Mouse (Mus musculus) hindbrain, embryonic 10.5 days (tissue): Measurements from ENCODE around the gene Tcf25. TPM values are rescaled to one million over a fixed set of nuclear protein-coding genes. Genes with fewer than 3 reads are reported as not detected.
"Not testable (repeated sequence)": the region's sequence is repeated elsewhere in the genome, so short reads cannot be mapped to it uniquely, and the experiment has no call there.

Source experiments
- DNase-seq: peaks from one replicate; pipeline ENCODE4 v3.0.0-alpha.2; 2017; ENCODE audit warnings: low spot score
- H3K27ac ChIP-seq: fragments of 300-500 bp; sonication (generic); 2 replicates; pipeline ENCODE4 v1.5.1; 2016; ENCODE audit warnings: mild to moderate bottlenecking, moderate library complexity
- H3K27me3 ChIP-seq: fragments of 300-500 bp; sonication (generic); 2 replicates; pipeline ENCODE4 v1.6.1; 2016; ENCODE audit warnings: mild to moderate bottlenecking; ENCODE audit not compliant: poor library complexity, insufficient read depth, severe bottlenecking
- H3K36me3 ChIP-seq: fragments of 300-500 bp; sonication (generic); 2 replicates; pipeline ENCODE4 v1.6.1; 2016; ENCODE audit warnings: mild to moderate bottlenecking, moderate library complexity
- H3K4me1 ChIP-seq: fragments of 300-500 bp; sonication (generic); replicated peaks from 2 replicates; pipeline ENCODE4 v1.6.1; 2016; ENCODE audit warnings: mild to moderate bottlenecking
- H3K4me3 ChIP-seq: fragments of 300-500 bp; sonication (generic); 2 replicates; pipeline ENCODE4 v1.5.1; 2016; ENCODE audit warnings: mild to moderate bottlenecking, moderate library complexity
- H3K9me3 ChIP-seq: fragments of 300-500 bp; sonication (generic); 2 replicates; pipeline ENCODE4 v1.6.1; 2016; ENCODE audit warnings: mild to moderate bottlenecking, moderate library complexity
- WGBS: fragments of 180-500 bp; shearing (Covaris S2); methylation state at CpG from one replicate; pipeline ENCODE4 v1.1.7; 2016; 5-methylcytosine and 5-hydroxymethylcytosine counted together
- polyA plus RNA-seq: library from polyadenylated mRNA; unstranded; fragments of >200 nt; fragmentation: Nextera tagmentation; extraction: Ambion mirVana; gene quantifications from 2 replicates; pipeline ENCODE4 v1.2.1, GENCODE M21; 2016

Tcf25 gene
- polyA plus RNA-seq, 1 experiment from 2014 or later = 169 TPM

GRCm38 (mm10) chr8:123427639-123428275, 54.2 kb downstream of the Tcf25 start:
- no peak overlapping the region for H3K27ac ChIP-seq
- H3K27me3 ChIP-seq = no peaks in the 10 kb centered on the region
- DNase-seq = no peak
- 95% methylated on average over 24 of the region's 24 CpGs for WGBS
- no peak overlapping the region for H3K4me3 ChIP-seq
- no peaks in the 10 kb centered on the region for H3K36me3 ChIP-seq
- H3K4me1 ChIP-seq = no peaks in the 10 kb centered on the region
- peaks cover 62% of the 10 kb centered on the region for H3K9me3 ChIP-seq

DNA sequence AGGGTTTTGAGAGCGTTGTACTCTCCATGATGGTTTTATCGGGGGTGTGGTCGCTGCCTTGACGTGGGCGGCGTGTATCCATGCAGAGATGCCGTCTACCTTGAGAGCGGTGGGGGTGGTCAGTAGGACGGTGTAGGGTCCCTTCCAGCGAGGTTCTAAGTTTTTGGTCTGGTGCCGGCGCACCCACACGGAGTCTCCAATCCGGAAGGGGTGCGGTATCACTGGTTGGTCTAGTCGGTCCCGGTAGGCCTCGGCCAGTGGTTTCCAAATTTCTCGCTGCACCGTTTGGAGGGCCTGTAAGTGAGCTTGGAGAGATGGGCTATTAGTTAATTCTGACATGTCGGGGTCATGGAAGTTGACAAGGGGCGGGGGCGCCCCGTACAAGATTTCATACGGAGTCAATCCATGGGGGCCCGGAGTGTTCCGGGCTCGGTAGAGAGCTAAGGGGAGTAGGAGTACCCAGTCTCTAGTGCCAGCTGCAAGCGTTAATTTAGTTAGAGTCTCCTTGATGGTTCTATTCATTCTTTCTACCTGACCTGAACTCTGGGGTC, 54.9 kb downstream of the Tcf25 start:
- no peak overlapping the region for H3K27ac ChIP-seq
- no peaks in the 10 kb centered on the region for H3K36me3 ChIP-seq
- no peak overlapping the region for H3K4me3 ChIP-seq
- peaks cover 67% of the 10 kb centered on the region for H3K9me3 ChIP-seq
- no peak for DNase-seq
- no peaks in the 10 kb centered on the region for H3K27me3 ChIP-seq
- H3K4me1 ChIP-seq = no peaks in the 10 kb centered on the region
- WGBS = 97% methylated on average over 29 of the region's 29 CpGs

- Histone ChIP-seq H3K36me3 (no peaks in the 10 kb centered on the region), H3K27me3 (no peaks in the 10 kb centered on the region), H3K4me1 (no peaks in the 10 kb centered on the region), H3K4me3 (no peak overlapping the region), H3K27ac (no peak overlapping the region), H3K9me3 (peaks cover 71% of the 10 kb centered on the region)
- no peak for DNase-seq
- WGBS = 95% methylated on average over 23 of the region's 23 CpGs
These were observed 55.6 kb downstream of the Tcf25 start for GRCm38 (mm10) chr8:123428939-123429721.

DNA sequence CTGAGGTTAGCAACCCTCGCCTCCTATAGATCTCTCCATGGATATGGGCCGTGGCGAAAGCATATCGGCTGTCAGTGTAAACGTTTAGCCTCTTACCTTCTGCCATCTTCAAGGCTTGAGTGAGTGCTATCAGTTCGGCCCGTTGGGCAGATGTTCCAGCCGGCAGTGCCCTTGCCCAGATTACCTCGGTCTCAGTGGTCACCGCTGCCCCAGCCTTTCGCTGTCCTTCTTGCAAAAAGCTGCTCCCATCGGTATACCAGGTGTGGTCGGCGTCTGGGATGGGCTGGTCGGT, 56.1 kb downstream of the Tcf25 start:
- DNase-seq, H3K27me3 ChIP-seq, H3K36me3 ChIP-seq, H3K4me1 ChIP-seq, H3K27ac ChIP-seq, H3K4me3 ChIP-seq: not testable (repeated sequence)
- peaks cover 75% of the 10 kb centered on the region for H3K9me3 ChIP-seq
- WGBS = 95% methylated on average over 15 of the region's 15 CpGs

DNA sequence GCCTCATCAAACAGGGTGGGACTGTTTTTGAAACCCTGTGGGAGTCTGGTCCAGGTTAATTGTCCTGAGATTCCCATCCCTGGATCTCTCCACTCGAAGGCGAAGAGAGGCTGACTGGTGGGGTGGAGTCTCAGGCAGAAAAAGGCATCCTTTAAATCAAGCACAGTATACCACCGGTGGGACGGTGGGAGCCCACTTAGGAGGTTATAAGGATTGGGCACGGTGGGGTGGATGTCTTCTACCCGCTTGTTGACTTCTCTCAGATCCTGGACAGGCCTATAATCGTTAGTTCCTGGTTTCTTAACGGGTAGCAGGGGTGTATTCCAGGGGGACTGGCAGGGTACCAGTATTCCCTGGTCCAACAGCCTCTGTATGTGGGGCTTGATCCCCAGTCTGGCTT, 57.4 kb downstream of the Tcf25 start:
- H3K4me3 ChIP-seq, H3K27me3 ChIP-seq, H3K36me3 ChIP-seq, H3K27ac ChIP-seq, H3K4me1 ChIP-seq, DNase-seq: not testable (repeated sequence)
- peaks cover 80% of the 10 kb centered on the region for H3K9me3 ChIP-seq
- WGBS = 90% methylated on average over 8 of the region's 8 CpGs

GRCm38 (mm10) chr8:123431616-123432365, 58.2 kb downstream of the Tcf25 start:
- H3K27ac ChIP-seq = no peak overlapping the region
- H3K27me3 ChIP-seq = no peaks in the 10 kb centered on the region
- H3K4me1 ChIP-seq = no peaks in the 10 kb centered on the region
- no peak for DNase-seq
- H3K4me3 ChIP-seq = no peak overlapping the region
- 94% methylated on average over 25 of the region's 25 CpGs for WGBS
- no peaks in the 10 kb centered on the region for H3K36me3 ChIP-seq
- peaks cover 75% of the 10 kb centered on the region for H3K9me3 ChIP-seq

DNA sequence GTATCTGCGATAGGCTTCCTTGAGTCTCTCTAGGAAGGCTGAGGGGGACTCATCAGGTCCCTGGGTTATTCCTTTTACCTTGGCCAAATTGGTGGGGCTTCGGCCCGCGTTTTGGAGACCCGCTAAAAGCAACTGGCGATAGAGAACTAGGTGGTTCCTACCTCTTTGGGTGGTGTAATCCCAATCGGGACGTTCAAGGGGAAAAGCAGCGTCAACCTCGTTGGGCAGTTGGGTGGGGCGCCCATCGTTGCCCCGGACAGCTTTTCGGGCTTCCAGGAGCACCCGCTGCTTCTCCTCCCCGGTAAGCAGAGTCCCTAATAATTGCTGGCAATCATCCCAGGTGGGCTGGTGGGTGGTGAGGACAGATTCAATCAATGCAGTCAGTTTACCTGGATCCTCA, 58.8 kb downstream of the Tcf25 start:
- Histone ChIP-seq H3K4me1 (no peaks in the 10 kb centered on the region), H3K36me3 (no peaks in the 10 kb centered on the region), H3K27ac (no peak overlapping the region), H3K9me3 (peaks cover 69% of the 10 kb centered on the region), H3K4me3 (no peak overlapping the region), H3K27me3 (no peaks in the 10 kb centered on the region)
- DNase-seq = no peak
- 94% methylated on average over 16 of the region's 16 CpGs for WGBS

DNA sequence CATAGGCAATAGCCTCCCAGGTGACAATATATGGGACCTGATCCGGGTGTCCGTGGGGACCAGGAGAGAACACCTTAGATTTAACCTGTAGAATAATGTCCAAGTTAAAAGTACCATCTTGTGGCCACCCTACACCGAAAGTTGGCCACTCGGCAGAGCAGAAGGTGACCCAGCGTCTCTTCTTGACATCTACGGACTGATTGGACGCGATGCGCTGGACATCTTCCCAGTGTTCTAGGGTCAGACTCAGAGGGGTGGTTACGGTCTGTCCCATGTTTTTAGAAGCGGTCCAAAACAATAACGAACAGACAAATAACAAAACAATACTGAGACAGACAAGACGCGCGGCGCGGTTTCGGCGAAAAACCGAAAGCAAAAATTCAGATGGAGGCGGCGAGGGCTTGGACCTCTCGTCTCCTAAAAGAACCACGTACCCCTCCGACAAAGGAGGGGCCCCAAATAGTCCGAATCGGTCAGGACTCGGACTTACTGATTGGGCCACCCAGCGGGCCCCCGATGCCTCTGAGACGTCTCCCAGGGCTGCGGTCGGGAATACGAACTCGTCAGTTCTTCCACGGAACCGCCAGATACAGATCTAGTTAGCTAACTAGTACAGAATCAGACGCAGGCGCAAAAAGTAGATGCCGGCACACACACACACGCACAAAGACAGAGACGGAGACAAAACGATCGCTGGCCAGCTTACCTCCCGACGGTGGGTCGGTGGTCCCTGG, 59.9 kb downstream of the Tcf25 start:
- not testable (repeated sequence) for H3K4me3 ChIP-seq, H3K4me1 ChIP-seq, H3K27me3 ChIP-seq, H3K27ac ChIP-seq, H3K36me3 ChIP-seq, DNase-seq
- H3K9me3 ChIP-seq = peaks cover 58% of the 10 kb centered on the region
- WGBS = 98% methylated on average over 47 of the region's 47 CpGs

GRCm38 (mm10) chr8:123441788-123442187, 68.2 kb downstream of the Tcf25 start:
- DNase-seq = no peak
- 97% methylated on average over 2 of the region's 2 CpGs for WGBS
- Histone ChIP-seq H3K27ac (no peak overlapping the region), H3K36me3 (peaks cover 6% of the 10 kb centered on the region; the same call in 1 of the 2 replicates), H3K27me3 (no peaks in the 10 kb centered on the region), H3K4me3 (no peak overlapping the region), H3K4me1 (peaks cover 20% of the 10 kb centered on the region), H3K9me3 (no peaks in the 10 kb centered on the region)

DNA sequence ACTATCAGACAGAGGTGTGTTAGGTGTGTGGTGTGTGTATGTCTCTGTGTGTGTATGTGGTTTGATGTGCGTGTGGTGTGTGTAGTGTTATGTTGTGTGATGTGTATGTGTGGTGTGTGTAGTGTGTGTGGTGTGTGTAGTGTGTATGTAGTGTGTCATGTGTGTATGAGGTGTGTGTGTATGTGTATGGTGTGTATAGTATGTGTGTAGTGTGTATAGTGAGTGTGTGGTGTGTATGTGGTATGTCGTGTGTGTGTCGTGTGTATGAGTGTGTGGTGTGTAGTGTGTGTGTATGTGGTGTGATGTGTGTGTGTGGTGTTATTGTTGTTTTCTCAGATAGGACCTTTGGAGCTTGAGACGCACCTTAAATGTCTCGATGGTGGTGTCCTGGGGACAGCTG, 68.8 kb downstream of the Tcf25 start:
- H3K4me3 ChIP-seq = peak overlapping the region; percentile 76
- WGBS = 81% methylated on average over 5 of the region's 5 CpGs
- no peaks in the 10 kb centered on the region for H3K27me3 ChIP-seq

DNA sequence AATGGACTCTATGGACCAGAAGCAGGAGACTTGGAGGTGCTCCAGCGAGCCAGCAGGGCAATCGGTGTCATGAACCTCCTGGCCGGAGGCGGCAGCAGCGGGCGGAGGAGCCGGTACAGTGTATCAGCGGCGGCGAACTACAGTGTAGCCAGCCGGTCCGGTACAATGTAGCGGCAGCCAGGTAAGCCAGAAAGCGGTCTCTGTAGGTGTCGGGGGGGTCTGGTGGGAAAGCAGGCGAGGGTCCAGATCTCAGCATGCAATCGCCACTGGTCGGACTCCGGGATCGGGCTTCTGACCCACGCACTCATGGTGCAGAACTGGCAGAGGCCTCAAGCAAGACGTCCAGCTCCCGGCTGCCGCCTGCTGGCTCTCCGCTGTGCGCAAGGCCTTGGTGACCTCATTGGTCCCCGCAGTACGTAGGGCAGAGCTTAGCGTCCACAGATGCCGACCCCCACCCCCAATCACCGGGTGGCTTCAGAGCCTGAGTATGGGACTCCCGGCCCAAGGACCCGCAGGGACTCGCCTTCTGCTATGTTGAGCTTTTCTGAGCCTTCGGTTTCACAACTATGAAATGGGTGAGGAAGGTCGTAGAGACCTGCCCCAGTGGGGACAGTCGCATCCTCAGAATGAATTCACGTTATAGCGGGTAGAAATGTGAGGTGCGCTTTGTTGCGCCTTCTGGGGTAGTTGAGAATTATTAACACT, 69.5 kb downstream of the Tcf25 start:
- 1% methylated on average over 41 of the region's 41 CpGs for WGBS
- DNase-seq = peak; percentile 94
- peak overlapping the region; percentile 98 for H3K27ac ChIP-seq
- H3K27me3 ChIP-seq = no peaks in the 10 kb centered on the region
- no peaks in the 10 kb centered on the region for H3K9me3 ChIP-seq
- peaks cover 6% of the 10 kb centered on the region; the same call in 1 of the 2 replicates for H3K36me3 ChIP-seq
- peaks cover 20% of the 10 kb centered on the region for H3K4me1 ChIP-seq
- peak overlapping the region; percentile 76 for H3K4me3 ChIP-seq

More for the DNA sequence above, 68.8 kb downstream of the Tcf25 start:
- no peak for DNase-seq
- Histone ChIP-seq H3K9me3 (no peaks in the 10 kb centered on the region), H3K36me3 (peaks cover 6% of the 10 kb centered on the region; the same call in 1 of the 2 replicates), H3K27ac (no peak overlapping the region), H3K4me1 (peaks cover 20% of the 10 kb centered on the region)

DNA sequence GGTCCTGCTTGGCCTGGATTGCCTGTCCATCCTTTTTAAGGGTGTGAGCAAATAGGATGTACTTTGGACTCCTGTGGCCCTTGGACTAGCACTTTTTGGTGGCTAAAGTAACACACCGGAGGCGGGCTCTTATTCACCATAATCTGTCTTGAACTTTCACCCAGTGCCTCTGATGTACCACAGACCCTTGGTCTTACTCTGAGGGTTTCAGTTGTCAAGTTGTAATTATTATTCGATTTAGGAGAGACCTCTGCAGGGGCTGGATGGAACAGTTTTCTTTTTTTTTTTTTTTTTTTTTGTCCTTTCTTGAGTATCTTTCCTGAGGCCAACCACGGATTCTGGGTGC, 70.0 kb downstream of the Tcf25 start:
- Histone ChIP-seq H3K36me3 (peaks cover 10% of the 10 kb centered on the region), H3K9me3 (no peaks in the 10 kb centered on the region), H3K27ac (peak overlapping the region; percentile 98), H3K27me3 (no peaks in the 10 kb centered on the region), H3K4me3 (peak overlapping the region; percentile 76), H3K4me1 (peaks cover 20% of the 10 kb centered on the region)
- no peak for DNase-seq
- WGBS = 42% methylated on average over 4 of the region's 4 CpGs
